Mouse (Mus musculus): Measurements from ENCODE around the gene Cntn4.

The Cntn4 gene
- long read RNA-seq, experiment 1, partial matches to known transcripts, result 0 of 1 reads
- long read RNA-seq, experiment 1, other reads (novel, unspliced or antisense), result 1 of 1 reads
- long read RNA-seq, experiment 2, result 0 reads

- intact Hi-C loops (cut with DNase I), result no loop called here
Measured at GRCm38 (mm10) chr6:105677149-105678031, at the start of gene Cntn4. Cntn4 (plus strand) TSS chr6:105677660.

- intact Hi-C loops (cut with DNase I), result no loop called here
Measured at GRCm38 (mm10) chr6:105674276-105674675, 3.2 kb upstream of the Cntn4 start.

DNA sequence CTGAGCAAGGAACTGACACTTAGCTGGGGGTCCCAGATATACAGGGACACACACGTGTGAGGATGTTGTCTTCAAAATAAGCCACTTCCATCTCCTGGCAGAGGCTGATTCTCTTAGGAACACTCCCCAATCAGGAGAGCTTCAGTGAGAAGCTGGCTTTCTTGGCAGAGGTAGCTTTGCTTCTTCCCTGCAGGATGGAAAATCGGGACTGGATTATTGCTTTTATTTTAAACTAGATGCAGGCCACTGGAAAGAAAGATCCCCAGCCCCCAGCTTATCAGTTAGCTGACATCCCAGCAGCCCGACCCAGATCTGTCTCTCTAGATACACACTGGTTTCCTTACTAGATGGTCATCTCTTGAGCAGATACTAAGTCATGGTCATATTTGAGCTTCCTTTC lies 2.4 kb upstream of the Cntn4 start:
- intact Hi-C loops (cut with DNase I), result no loop called here

- intact Hi-C loops (cut with DNase I), result no loop called here
Measured at GRCm38 (mm10) chr6:105676637-105677036, 823 bp upstream of the Cntn4 start.

GRCm38 (mm10) chr6:105678778-105679177 lies 1.3 kb downstream of the Cntn4 start:
- intact Hi-C loops (cut with DNase I), result no loop called here

DNA sequence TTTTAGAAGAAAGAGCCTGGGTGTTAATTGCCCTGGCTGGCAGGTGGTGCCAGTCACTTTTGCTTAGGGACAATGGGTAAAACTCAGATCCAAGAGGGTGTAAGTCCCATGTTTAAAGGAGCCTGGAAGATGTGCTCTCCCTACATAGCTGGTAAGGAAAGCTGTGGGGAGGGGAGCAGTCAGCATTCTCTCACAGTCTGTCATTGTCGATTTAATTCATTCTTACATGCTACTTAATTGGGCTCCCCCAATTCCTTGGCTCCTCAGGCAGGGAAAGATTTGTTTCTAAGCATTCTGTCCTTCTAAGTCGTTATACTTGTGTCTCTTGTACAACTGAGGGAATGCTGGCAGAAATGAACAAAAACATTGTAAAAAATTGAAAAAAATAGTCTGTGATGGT lies 4.0 kb downstream of the Cntn4 start:
- intact Hi-C loops (cut with DNase I), result no loop called here

GRCm38 (mm10) chr6:105683251-105683650 lies 5.8 kb downstream of the Cntn4 start:
- intact Hi-C loops (cut with DNase I), result no loop called here

DNA sequence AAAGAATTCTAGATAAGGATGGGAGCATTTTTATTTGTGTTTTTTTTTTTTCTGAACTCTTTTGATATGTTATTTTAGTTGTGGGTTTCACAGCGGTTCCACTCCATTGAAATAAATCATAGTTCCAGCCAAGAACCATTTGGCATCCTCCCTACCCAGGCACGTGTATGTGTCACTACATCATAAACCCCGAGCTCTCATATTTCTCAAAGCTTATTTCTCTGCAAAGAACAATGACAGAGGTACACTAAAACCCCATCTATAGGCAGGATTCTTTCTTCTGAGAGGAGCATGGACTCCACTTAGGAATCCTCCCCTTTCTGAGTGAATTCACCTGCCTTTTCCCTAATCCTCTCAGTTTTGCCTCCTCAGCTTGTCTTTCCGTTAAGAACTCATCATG lies 6.7 kb downstream of the Cntn4 start:
- intact Hi-C loops (cut with DNase I), result no loop called here

DNA sequence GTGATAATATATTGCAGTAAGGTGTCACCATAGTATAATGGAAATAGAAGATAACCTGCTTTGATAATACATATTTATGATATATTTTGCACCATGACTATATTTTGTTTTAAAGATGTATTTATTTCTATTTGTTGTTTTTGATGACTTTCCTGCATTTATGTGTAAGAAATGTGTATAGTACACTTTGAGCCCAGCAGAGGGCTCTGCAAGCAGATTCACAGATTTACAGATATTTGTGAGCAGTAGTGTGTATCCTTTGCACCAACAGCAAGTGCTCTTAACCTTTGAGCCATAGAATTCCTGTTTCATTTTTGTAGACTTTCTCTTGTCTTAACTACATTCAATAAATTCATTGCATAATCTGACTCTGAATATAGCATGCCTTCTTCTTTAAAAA lies 10.7 kb downstream of the Cntn4 start:
- intact Hi-C loops (cut with DNase I), result no loop called here

GRCm38 (mm10) chr6:105742026-105742425 lies 64.6 kb downstream of the Cntn4 start:
- intact Hi-C loops (cut with DNase I), result no loop called here

GRCm38 (mm10) chr6:105780616-105781015 lies 103.2 kb downstream of the Cntn4 start:
- intact Hi-C loops (cut with DNase I), result no loop called here

- intact Hi-C loops (cut with DNase I), result no loop called here
Measured at GRCm38 (mm10) chr6:105788462-105788861, 111.0 kb downstream of the Cntn4 start.

DNA sequence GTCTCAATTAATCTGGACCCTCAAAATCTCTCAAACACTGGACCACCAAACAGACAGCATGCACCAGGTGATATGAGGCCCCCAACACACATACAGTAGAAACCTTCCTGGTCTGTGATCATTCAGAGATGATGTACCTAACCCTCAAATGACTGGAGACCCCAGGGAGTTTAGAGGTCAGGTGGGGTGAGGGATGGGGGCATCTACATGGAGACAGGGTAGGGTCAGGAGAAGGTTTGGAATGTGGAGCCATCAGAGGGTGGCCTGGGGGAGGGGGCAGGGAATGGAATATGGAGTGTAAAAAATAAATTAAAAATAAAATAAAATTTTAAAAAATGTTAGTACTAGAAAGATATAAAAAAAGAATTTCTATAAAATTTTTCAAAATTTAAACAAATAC lies 157.6 kb downstream of the Cntn4 start:
- intact Hi-C loops (cut with DNase I), result no loop called here

DNA sequence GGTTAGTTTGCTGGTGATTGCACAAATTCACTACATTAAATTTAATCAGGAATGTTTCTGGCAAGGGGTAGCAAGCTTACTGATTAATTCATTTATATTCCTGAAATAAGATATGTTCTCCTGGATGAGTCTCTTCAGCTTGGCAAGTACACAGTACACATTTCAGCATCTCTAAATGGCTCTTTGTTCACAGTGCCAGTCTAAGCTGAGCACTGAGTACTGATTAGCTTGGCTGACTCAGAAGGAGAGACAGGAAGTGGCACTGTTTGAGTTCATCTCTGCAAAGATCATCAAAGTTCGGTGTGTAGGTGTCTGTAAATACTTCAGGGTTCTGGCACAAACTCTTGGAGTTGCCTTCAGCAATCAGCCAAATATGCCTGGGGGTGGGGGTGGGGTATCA lies 169.8 kb downstream of the Cntn4 start:
- intact Hi-C loops (cut with DNase I), result no loop called here

DNA sequence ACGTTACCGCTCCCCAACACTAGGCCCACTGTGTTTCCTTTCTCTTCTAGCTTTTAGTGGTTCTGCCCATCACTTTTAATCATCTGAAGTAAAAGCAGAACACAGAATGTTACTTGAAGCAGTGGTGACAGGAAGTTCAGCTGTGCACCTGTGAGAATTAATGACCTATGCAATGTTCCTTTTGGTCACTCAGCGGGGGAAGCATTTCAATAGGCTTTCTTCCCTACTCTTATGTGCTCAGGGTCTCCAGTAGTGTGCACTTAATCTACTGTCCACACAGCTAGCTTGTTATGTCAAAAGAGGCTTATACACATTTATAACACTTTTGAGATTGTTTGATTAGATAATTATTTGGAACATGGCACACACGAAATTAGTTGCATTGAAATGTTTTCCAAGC lies 215.4 kb downstream of the Cntn4 start:
- intact Hi-C loops (cut with DNase I), result no loop called here

- intact Hi-C loops (cut with DNase I), result no loop called here
Measured at GRCm38 (mm10) chr6:105938485-105938884, 261.0 kb downstream of the Cntn4 start.

DNA sequence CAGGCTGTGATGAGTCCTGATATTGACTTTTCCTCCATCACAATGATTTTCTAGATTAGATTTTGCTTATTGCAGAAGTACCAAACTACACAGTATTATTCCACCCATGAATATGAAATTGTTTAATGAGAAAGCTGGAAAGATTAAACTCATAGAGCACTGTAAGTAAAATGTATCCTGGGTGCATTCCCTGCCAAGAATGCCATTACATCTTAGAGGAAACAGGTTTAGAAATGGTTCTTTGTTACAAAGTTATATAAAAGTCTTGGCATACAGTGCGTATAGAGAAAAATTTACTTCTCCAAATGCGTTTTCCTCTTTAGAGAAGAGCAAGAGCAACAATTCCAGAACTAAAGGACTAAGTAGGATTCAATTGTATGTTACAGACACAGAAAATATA lies 261.8 kb downstream of the Cntn4 start:
- intact Hi-C loops (cut with DNase I), result no loop called here

- intact Hi-C loops (cut with DNase I), result no loop called here
Measured at GRCm38 (mm10) chr6:105940591-105940990, 263.1 kb downstream of the Cntn4 start.

GRCm38 (mm10) chr6:105991492-105991891 lies 314.0 kb downstream of the Cntn4 start:
- intact Hi-C loops (cut with DNase I), result no loop called here

DNA sequence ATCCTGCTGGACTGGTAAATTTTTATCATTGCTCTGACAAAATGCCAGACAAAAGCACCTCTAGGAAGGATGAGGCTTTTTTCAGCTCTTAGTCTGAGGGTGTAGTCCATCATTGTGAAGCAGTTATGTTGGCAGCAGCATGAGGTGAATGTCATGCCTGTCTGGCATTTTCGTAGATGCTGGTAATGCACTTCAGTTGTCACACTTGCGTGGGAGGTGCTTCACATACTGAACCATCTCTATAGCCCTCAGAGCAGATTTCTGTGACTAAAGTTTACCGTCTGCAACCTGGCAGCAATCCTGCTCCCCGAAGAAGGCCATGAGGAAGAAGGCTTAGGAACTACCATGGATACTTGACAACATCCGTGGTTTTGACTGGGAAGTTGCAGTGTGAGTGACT lies 335.6 kb downstream of the Cntn4 start:
- intact Hi-C loops (cut with DNase I), result no loop called here

- intact Hi-C loops (cut with DNase I), result no loop called here
Measured at GRCm38 (mm10) chr6:106015126-106015525, 337.7 kb downstream of the Cntn4 start.

DNA sequence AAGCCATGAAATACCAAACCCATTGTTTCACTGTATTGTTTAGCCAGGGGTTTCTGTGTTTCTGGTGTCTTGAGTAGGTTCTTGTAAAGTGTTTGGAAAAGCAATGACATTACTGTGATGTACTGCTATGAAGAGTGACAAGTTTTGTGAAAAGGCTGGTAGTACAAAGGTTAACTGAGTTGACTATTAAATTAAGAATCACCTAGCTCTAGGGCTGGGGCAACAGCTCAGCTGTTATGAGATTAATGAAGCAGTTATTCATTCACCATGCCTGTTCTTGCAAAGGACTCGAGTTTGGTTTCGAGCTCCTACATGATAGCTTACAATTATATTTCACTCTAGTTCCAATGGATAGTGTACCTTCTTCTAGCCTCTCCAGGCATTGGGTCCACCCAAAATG lies 371.4 kb downstream of the Cntn4 start:
- intact Hi-C loops (cut with DNase I), result no loop called here

- intact Hi-C loops (cut with DNase I), result no loop called here
Measured at GRCm38 (mm10) chr6:106056123-106056522, 378.7 kb downstream of the Cntn4 start.

All from adrenal gland (tissue).